Mouse (Mus musculus) neural tube, embryonic 11.5 days (tissue): ENCODE results near the gene Fam163b. TPM values are rescaled to one million over a fixed set of nuclear protein-coding genes. Genes with fewer than 3 reads are reported as not detected.

Source experiments
- ATAC-seq: fragments of 200-750 bp; cut with Nextera tagmentation; 2 replicates; pipeline ENCODE4 v1.8.0; 2017; ENCODE audit warnings: moderate number of reproducible peaks, mild to moderate bottlenecking, moderate TSS enrichment, moderate library complexity; ENCODE audit not compliant: insufficient read depth, low FRiP score, low TSS enrichment
- DNase-seq: peaks from one replicate; pipeline ENCODE4 v3.0.0-alpha.2; 2015; ENCODE audit warnings: low spot score
- H3K27ac ChIP-seq: fragments of 300-500 bp; sonication (generic); 2 replicates; pipeline ENCODE4 v1.5.1; 2014; ENCODE audit warnings: low read depth, mild to moderate bottlenecking, low read length
- H3K27me3 ChIP-seq: fragments of 300-500 bp; sonication (generic); 2 replicates; pipeline ENCODE4 v1.6.1; 2014; ENCODE audit warnings: mild to moderate bottlenecking, low read length, mixed read lengths; ENCODE audit not compliant: control insufficient read depth, insufficient read depth
- H3K36me3 ChIP-seq: fragments of 300-500 bp; sonication (generic); 2 replicates; pipeline ENCODE4 v1.6.1; 2014; ENCODE audit warnings: mild to moderate bottlenecking, low read length, moderate library complexity, mixed read lengths; ENCODE audit not compliant: control insufficient read depth, insufficient read depth
- H3K4me1 ChIP-seq: fragments of 300-500 bp; sonication (generic); 2 replicates; pipeline ENCODE4 v1.6.1; 2014; ENCODE audit warnings: low read length, mixed read lengths; ENCODE audit not compliant: control insufficient read depth, insufficient read depth
- H3K4me2 ChIP-seq: fragments of 300-500 bp; sonication (generic); 2 replicates; pipeline ENCODE4 v1.6.1; 2014; ENCODE audit warnings: low read depth, mild to moderate bottlenecking, moderate library complexity
- H3K4me3 ChIP-seq: fragments of 300-500 bp; sonication (generic); 2 replicates; pipeline ENCODE4 v1.5.1; 2014; ENCODE audit warnings: low read depth, low read length
- H3K9ac ChIP-seq: fragments of 300-500 bp; sonication (generic); 2 replicates; pipeline ENCODE4 v1.6.1; 2014; ENCODE audit warnings: mild to moderate bottlenecking, low read length
- H3K9me3 ChIP-seq: fragments of 300-500 bp; sonication (generic); 2 replicates; pipeline ENCODE4 v1.6.1; 2016; ENCODE audit warnings: low read length; ENCODE audit not compliant: control insufficient read depth
- WGBS: fragments of 180-500 bp; shearing (Covaris S2); extraction: QIAGEN DNeasy Blood & Tissue Kit; methylation state at CpG from one replicate; pipeline ENCODE4 v1.1.7; 2014; 5-methylcytosine and 5-hydroxymethylcytosine counted together
- polyA plus RNA-seq: library from polyadenylated mRNA; unstranded; fragments of >200 nt; fragmentation: Nextera tagmentation; extraction: Ambion mirVana; gene quantifications from 2 replicates; pipeline ENCODE4 v1.2.1, GENCODE M21; 2014

The Fam163b gene
- polyA plus RNA-seq, 1 experiment from 2014 or later, result 0.37 TPM

GRCm38 (mm10) chr2:27067124-27067523 is 75.2 kb downstream of the Fam163b start:
- ATAC-seq (no peak), DNase-seq (no peak)
- H3K4me3 ChIP-seq, result no peak overlapping the region
- no peaks in the 10 kb centered on the region for H3K36me3 ChIP-seq
- no peaks in the 10 kb centered on the region for H3K27me3 ChIP-seq
- WGBS, result 81% methylated on average over 2 of the region's 2 CpGs
- no peaks in the 10 kb centered on the region for H3K9me3 ChIP-seq
- no peak overlapping the region for H3K4me2 ChIP-seq
- H3K9ac ChIP-seq, result no peak overlapping the region
- H3K27ac ChIP-seq, result no peak overlapping the region
- H3K4me1 ChIP-seq, result peaks cover 4% of the 10 kb centered on the region; the same call in 1 of the 2 replicates

Other genes with a start within 250 kb of the Fam163b start
- 13.3 and 15.6 TPM in 2 replicates for gene Surf6, start 239.6 kb downstream of the Fam163b start, polyA plus RNA-seq
- gene Med22, start 231.8 kb downstream of the Fam163b start, polyA plus RNA-seq, result 87.2 and 96.8 TPM in 2 replicates
- gene Rpl7a, start 231.7 kb downstream of the Fam163b start, polyA plus RNA-seq, result 641 and 663 TPM in 2 replicates
- gene Surf2, start 226.1 kb downstream of the Fam163b start, polyA plus RNA-seq, result 46.2 and 50.3 TPM in 2 replicates
- 45.9 and 48.7 TPM in 2 replicates for gene Surf1, start 226.0 kb downstream of the Fam163b start, polyA plus RNA-seq
- 171 and 172 TPM in 2 replicates for gene Surf4, start 208.6 kb downstream of the Fam163b start, polyA plus RNA-seq
- gene Stkld1, start 208.4 kb downstream of the Fam163b start, polyA plus RNA-seq, result 0.17 TPM in 1 of 2 replicates, not detected in the other
- 47.2 and 51.1 TPM in 2 replicates for gene Rexo4, start 178.1 kb downstream of the Fam163b start, polyA plus RNA-seq
- not detected in 2 replicates for gene Adamts13, start 169.1 kb downstream of the Fam163b start, polyA plus RNA-seq
- 98.7 and 121 TPM in 2 replicates for gene Cacfd1, start 132.6 kb downstream of the Fam163b start, polyA plus RNA-seq
- gene Slc2a6, start 114.5 kb downstream of the Fam163b start, polyA plus RNA-seq, result 2.9 and 4.1 TPM in 2 replicates
- gene Mymk, start 70.3 kb downstream of the Fam163b start, polyA plus RNA-seq, result 11.5 and 14.5 TPM in 2 replicates
- gene Adamtsl2, start 63.1 kb downstream of the Fam163b start, polyA plus RNA-seq, result 6.5 and 7.2 TPM in 2 replicates
- gene Dbh, start 22.7 kb upstream of the Fam163b start, polyA plus RNA-seq, result 1.6 and 1.9 TPM in 2 replicates
- gene Sardh, start 105.8 kb upstream of the Fam163b start, polyA plus RNA-seq, result 5.5 and 6.4 TPM in 2 replicates